Mouse (Mus musculus): ENCODE results near the gene Gnaq.

DNA sequence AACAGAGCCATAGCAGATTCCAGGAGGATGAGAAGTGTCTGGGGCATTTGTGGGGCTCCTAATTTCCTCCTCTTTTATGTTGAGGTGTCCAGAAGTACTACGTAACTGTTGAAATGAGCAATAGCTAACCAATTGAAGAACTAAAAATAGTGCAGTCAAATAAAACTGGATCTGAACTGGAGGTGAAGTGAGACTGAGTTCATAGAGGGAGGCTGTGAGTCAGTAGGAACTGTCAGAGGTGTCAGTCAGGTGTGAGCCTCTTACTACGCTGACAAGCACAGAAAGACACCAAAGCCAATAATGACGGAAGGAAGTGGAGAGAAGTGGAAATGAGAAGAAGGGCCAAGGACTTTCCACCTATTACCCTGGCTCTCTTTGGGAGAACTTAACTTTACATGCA, 48.6 kb downstream of the Gnaq start:
- no peak for TF ChIP-seq CTCF (IDR thresholded peaks at IDR 0.05; ENCODE audit: borderline replicate concordance, insufficient read depth, low read length)
- TF ChIP-seq POLR2A (IDR thresholded peaks at IDR 0.05; ENCODE audit: low read depth, low read length) = no peak

Measured in embryonic fibroblast, embryonic 13.5 days (primary cell).